Mouse (Mus musculus) heart, adult 2 months (tissue): ENCODE results near the gene Cnnm2.

Experiments
- CTCF ChIP-seq: fragments of 200-600 bp; IDR thresholded peaks from 2 replicates; pipeline ENCODE4 v1.8.1; 2022; ENCODE audit warnings: antibody characterized with exemption, mild to moderate bottlenecking, moderate library complexity
- POLR2A ChIP-seq: fragments of 200-500 bp; IDR thresholded peaks from 2 replicates; pipeline ENCODE4 v1.6.1; 2011; ENCODE audit warnings: mild to moderate bottlenecking, low read depth, low read length, control low read depth; ENCODE audit not compliant: insufficient read depth

GRCm38 (mm10) chr19:46831381-46831780, 70.0 kb downstream of the Cnnm2 start:
- TF ChIP-seq CTCF (no peak), POLR2A (no peak)
